Mouse (Mus musculus): Measurements from ENCODE around the gene Col17a1. TPM values are rescaled to one million over a fixed set of nuclear protein-coding genes. Genes with fewer than 3 reads are reported as not detected.

The Col17a1 gene
- total RNA-seq (2021), result under 1 TPM in 1 of 2 experiments, not detected in 1; 0.11 TPM
- long read RNA-seq, experiment 1, result 0 reads
- long read RNA-seq, experiment 2, partial matches to known transcripts, result 1 of 1 reads
- long read RNA-seq, experiment 2, other reads (novel, unspliced or antisense), result 0 of 1 reads

- DNase-seq (ENCODE audit: low spot score), result no peak
Observed at GRCm38 (mm10) chr19:47691994-47692393, at the start of gene Col17a1. Gene Col17a1, minus strand, starts transcription at chr19:47692094.

DNA sequence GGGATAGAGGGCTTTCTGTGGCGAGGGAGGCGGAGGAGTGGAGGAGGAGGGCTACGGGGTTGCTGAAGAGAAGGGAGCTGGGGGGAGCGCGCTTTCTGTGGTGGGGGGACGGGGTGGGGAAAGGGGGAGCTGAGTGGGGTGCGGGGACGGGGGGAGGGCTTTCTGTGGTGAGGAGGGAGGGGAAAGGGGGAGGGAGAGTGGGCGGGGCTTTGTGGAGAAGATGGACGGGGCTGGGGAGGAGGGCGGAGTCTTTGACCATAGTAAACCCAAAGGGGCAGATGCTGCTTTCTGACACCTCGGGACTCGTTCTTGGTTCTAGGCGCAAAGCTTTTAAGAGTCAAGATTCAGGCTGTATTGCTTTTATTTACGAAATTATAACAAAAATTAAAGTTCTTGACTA lies 40.0 kb upstream of the Col17a1 start:
- peak; percentile 63 for DNase-seq (ENCODE audit: low spot score)

- DNase-seq (ENCODE audit: low spot score), result peak; percentile 98
Observed at GRCm38 (mm10) chr19:47731071-47731881, 39.4 kb upstream of the Col17a1 start, which contains the start of gene Sfr1. Gene Sfr1, plus strand, starts transcription at chr19:47731682.

DNA sequence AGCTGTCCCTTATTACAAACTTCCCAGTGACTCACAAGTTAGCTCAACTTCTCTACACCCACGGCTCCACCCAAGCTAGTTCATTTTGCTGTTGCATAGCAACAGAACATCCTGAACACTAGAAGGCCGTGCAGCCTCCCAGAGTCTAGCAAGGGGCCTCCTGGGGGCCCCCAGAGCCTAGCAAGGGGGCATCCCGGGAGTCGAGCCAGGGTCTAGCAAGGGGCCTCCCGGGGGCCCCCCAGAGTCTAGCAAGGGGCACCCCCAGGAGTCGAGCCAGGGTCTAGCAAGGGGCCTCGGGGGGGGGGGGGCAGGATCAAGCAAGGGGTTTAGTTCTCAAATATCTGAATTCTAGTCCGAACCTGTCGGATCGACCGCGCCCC lies 38.8 kb upstream of the Col17a1 start:
- DNase-seq (ENCODE audit: low spot score), result peak; percentile 68

DNA sequence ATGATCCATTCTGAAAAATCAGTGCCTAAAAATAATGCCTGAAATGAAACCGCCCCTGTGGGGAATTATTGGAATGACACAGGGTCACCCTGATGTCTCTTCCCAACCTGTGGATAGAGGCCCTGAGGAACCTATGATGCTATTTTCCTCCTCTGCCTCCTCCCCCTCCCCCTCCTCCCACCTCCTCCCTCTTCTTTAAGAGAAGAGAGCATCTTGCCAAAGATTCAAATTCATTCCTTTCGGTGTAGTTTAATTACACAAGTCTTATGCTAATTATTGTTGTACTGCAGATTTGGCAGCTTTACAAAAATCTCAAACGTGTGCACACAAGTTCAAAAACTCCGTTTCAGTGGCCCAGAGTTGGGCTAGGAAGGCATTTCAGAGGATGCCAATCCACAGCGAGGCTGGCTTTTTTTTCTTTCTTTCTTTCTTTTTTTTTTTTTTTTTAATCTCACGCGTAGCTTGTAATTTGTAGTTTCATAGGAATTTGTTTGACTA lies 33.8 kb upstream of the Col17a1 start:
- no peak for DNase-seq (ENCODE audit: low spot score)

DNA sequence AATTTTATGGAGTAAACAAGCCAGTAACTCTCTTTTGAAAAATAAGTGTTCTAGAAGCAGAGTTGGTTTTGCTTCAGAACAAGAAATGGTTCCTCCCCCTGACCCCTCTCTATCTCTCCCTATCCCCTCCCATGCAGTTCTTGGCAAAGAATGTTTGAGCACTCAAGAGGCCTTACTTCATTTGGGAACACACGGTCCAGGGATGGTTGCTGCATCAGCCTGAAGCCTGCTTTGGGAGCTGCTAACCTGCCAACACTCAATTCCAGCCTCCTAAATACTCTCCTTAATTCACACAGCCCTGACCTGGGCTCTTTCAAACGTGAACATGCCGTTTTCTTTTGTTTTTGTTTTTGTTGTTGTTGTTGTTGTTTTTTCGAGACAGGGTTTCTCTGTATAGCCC lies 33.0 kb upstream of the Col17a1 start:
- no peak for DNase-seq (ENCODE audit: low spot score)

GRCm38 (mm10) chr19:47722471-47722870 lies 30.6 kb upstream of the Col17a1 start:
- no peak for DNase-seq (ENCODE audit: low spot score)

DNA sequence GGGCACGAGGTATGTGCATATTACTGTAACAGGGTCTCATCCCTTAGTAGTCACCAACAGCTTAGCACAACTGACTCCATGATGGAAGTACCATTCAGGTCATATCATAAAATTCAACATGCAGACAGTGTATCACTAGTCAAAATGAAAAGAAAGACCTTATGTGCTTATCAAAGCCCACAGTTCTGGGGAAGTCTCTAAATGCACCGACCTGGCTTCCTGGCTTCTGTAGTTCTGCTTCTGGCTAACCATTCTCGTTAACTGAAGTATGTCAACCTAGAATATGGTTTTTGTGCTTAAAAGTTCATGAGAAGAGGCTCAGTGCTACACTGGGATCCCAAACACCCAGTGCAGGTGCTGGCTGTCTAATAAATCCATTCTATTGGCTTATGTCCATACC lies 27.3 kb upstream of the Col17a1 start:
- DNase-seq (ENCODE audit: low spot score), result no peak

- DNase-seq (ENCODE audit: low spot score), result no peak
Observed at GRCm38 (mm10) chr19:47716144-47716543, 24.2 kb upstream of the Col17a1 start.

- DNase-seq (ENCODE audit: low spot score), result no peak
Observed at GRCm38 (mm10) chr19:47713457-47713856, 21.6 kb upstream of the Col17a1 start.

- DNase-seq (ENCODE audit: low spot score), result no peak
Observed at GRCm38 (mm10) chr19:47710376-47710775, 18.5 kb upstream of the Col17a1 start.

DNA sequence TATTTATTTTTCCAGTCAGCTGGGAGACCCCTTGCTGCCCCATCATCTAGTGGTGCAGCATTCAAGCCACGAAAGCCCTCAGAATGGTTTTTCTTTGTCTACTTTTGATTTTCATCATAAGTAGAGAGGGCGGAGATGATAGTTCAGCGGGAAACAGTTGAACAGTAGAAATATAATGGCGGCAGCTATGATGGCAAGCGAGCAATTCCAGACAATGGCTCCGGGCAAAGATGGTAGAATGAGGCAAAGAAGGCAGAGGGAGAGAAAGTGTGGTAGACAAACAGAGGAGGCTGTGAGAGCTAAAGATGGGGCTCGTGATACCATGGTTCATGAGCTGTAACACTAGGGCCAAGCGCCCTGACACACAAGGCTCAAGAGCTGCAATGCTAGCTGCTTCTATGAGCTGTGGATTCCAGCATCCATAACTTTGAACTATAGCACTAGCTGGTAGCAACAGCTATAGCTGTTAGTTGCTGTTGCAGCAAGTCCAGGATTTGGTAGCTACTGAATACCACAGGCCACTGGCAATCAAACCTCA lies 13.9 kb upstream of the Col17a1 start:
- DNase-seq (ENCODE audit: low spot score), result no peak

- DNase-seq (ENCODE audit: low spot score), result no peak
Observed at GRCm38 (mm10) chr19:47705080-47705771, 13.3 kb upstream of the Col17a1 start.

DNA sequence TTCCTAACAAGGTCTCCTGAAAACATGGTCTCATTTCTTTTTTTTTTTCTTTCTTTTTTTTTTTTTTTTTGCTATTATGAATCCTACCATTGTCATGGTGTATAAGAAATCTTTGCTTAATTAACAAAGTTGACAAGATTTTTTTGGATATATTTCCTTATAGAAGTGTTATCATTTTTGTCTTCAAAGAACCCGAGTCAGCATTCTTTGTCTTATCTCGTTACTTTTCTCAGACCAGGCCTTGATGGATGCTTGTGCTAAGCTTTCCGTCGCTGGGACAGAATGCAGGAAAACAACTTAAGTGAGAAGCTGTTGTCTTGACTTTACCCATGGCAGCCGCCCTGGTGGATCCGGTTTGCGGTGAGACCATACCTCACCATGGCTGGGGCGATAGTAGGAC lies 8.6 kb upstream of the Col17a1 start:
- no peak for DNase-seq (ENCODE audit: low spot score)

- DNase-seq (ENCODE audit: low spot score), result no peak
Observed at GRCm38 (mm10) chr19:47699743-47700142, 7.8 kb upstream of the Col17a1 start.

- DNase-seq (ENCODE audit: low spot score), result no peak
Observed at GRCm38 (mm10) chr19:47698266-47698665, 6.4 kb upstream of the Col17a1 start.

DNA sequence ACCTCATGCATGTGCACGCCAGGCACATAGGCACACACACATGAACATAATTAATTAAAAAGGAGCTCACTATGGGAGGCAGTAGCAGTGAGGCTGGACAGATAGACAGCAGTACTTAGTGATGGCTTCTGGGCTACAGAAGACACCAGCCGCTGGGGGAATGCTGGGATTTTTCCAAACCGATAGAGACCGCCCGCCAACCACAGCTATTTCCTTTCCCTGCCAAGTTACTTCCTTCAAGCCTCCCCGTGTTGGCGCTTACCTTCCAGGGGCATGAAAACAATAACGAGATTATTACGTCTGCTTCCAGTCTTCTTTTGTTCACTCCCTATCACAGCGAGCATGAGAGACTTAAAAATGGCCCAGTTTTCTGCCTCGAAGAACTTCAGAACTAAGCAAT lies 5.2 kb upstream of the Col17a1 start:
- no peak for DNase-seq (ENCODE audit: low spot score)

DNA sequence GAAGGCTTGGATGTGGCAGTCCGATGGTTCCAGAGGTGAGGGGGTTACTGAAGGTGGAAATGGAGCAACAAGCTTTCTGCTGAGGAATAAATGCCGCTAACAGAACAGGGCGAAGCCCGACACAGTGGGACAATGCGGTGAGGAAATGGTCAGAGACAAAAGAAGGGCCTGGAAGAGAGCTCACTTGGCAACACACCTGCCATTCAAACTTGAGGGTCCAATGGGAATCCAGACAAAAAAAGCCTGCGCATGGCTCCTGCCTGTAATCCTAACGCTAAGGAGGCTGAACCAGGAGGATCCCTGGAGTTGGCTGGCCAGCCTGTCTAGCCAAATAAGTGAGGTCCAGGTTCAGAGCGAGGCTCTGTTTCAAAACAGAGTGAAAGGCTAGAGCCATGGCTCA lies 4.5 kb upstream of the Col17a1 start:
- no peak for DNase-seq (ENCODE audit: low spot score)

DNA sequence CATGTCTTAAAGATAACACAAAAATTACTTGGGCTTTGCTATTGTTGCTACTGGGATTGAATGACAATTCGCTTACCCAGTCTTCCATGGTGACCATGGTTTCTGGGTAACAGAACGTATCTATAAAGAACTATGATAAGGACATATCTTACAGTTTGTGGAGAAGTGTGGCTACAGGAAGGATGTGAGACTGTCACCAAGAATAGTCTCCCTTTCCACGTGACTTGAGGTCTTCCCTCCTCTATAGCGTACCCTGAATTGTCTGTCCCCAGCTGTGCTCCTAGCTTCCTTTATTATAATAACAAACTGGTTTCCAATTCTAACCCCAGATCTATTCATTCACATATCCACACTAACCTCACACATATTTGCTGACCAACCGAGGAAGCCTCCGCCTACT lies 3.8 kb upstream of the Col17a1 start:
- DNase-seq (ENCODE audit: low spot score), result no peak

DNA sequence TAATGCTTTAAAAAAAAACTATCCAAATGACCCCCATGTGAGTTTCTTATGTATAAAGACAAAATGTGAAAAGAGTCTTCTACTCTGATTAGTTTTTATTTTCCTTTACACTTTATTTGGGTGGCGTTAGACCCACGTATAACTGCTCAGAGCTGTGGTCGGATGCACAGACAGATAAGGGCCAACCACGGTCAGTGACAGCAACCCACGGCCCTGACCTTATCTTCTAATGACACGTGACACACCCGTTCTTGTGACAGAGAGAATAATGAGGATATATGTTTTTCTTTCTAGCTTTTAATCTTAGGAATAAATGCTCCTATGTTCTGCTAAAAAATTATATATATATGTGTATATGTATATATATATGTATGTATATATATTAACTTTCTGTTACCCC lies 2.3 kb downstream of the Col17a1 start:
- no peak for DNase-seq (ENCODE audit: low spot score)

DNA sequence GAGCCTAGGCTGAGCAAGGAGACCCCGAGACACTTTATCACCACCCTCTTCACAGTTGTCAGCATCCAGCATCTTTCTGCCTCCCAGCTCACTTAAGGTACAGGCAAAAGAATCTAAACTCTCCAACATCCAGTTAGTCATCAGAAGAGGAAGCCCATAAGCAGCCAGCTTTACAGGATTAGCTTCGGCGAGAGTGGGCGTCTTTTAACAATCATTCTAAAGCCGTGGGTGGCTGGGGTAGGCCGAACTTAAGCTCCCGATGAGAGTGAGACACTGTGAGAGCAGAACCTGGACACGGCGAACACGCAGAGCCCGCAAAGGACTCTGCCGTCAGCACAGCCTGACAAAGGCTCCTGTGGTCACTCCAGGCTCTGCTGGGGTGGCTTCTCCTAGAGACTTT lies 13.2 kb downstream of the Col17a1 start:
- DNase-seq (ENCODE audit: low spot score), result no peak

DNA sequence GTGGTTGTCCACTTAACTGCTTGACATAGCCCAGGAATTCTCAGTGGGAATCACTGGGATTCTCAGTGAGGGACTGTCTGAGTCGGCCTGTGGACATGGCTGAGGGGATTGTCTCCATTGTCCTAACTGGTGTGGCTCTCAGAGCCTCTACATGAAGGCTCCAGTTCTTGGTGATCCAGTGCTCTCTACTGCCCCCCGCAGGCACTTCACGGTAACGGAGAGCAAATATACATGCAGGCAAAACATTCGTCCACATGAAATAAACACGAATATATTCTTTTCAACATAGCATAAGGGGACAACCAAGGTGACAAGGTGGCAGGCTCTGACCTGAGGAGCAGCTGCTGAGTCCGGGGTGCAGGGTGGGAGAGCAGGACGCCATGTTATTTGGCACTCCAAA lies 17.5 kb downstream of the Col17a1 start:
- peak; percentile 39 for DNase-seq (ENCODE audit: low spot score)
